Mouse (Mus musculus) C2C12 (cell line): Measurements from ENCODE around the gene Tmem30b. TPM values are rescaled to one million over a fixed set of nuclear protein-coding genes. Genes with fewer than 3 reads are reported as not detected.
A peak's percentile ranks its signal among the peaks of the same experiment; 100 is the strongest.

Source experiments
- H3K27me3 ChIP-seq: one replicate; pipeline ENCODE4 v1.6.1; 2011; ENCODE audit not compliant: control insufficient read depth, insufficient read depth, insufficient read length
- H3K36me3 ChIP-seq: one replicate; pipeline ENCODE4 v1.6.1; 2011; ENCODE audit not compliant: control insufficient read depth, insufficient read depth
- H3K4me3 ChIP-seq: one replicate; pipeline ENCODE4 v1.5.1; 2011; ENCODE audit warnings: mild to moderate bottlenecking, control low read depth; ENCODE audit not compliant: poor library complexity, insufficient read depth, severe bottlenecking
- H3K79me2 ChIP-seq: one replicate; pipeline ENCODE4 v1.6.1; 2011; ENCODE audit not compliant: control insufficient read depth, insufficient read depth
- H3K79me3 ChIP-seq: one replicate; pipeline ENCODE4 v1.6.1; 2011; ENCODE audit warnings: low read depth, control low read depth
- H3ac ChIP-seq: one replicate; pipeline ENCODE3; 2011; ENCODE audit warnings: low read depth; ENCODE audit not compliant: control insufficient read depth, insufficient read length
- CEBPB ChIP-seq: IDR thresholded peaks from one replicate; pipeline ENCODE4 v1.6.1; 2011; ENCODE audit warnings: low read depth, mild to moderate bottlenecking, control low read depth, moderate library complexity
- CTCF ChIP-seq: IDR thresholded peaks from one replicate; pipeline ENCODE4 v1.5.1; 2011; ENCODE audit not compliant: control insufficient read depth, insufficient read depth, insufficient read length
- FOSL1 ChIP-seq: IDR thresholded peaks from one replicate; pipeline ENCODE4 v1.8.0; 2011; ENCODE audit warnings: mild to moderate bottlenecking, low read length; ENCODE audit not compliant: poor library complexity, insufficient read depth, severe bottlenecking
- MAX ChIP-seq: IDR thresholded peaks from one replicate; pipeline ENCODE4 v1.6.1; 2011; ENCODE audit warnings: mild to moderate bottlenecking, control low read depth
- MYOD1 ChIP-seq: IDR thresholded peaks from one replicate; pipeline ENCODE4 v1.6.1; 2011; ENCODE audit warnings: low read depth; ENCODE audit not compliant: control insufficient read depth, insufficient read length
- MYOG ChIP-seq: IDR thresholded peaks from one replicate; pipeline ENCODE4 v1.6.1; 2011; ENCODE audit not compliant: control insufficient read depth, insufficient read length; ENCODE audit errors: extremely low read depth
- USF1 ChIP-seq: IDR thresholded peaks from one replicate; pipeline ENCODE4 v1.6.1; 2011; ENCODE audit warnings: low read depth, mild to moderate bottlenecking, control low read depth, moderate library complexity
- polyA plus RNA-seq: library from polyadenylated mRNA; unstranded; fragments of >200 nt; fragmentation: generic; extraction: Trizol; gene quantifications from one replicate; pipeline ENCODE4 v1.2.1, GENCODE M21; 2012; ENCODE audit warnings: missing spikeins

The Tmem30b gene
- polyA plus RNA-seq, 1 experiment, result not detected

GRCm38 (mm10) chr12:73587262-73587661, 41.1 kb upstream of the Tmem30b start:
- Histone ChIP-seq H3ac (no peak overlapping the region), H3K27me3 (peaks cover 39% of the 10 kb centered on the region)
- TF ChIP-seq FOSL1 (no peak), USF1 (no peak), CEBPB (no peak), MYOG (no peak), MYOD1 (no peak), CTCF (no peak)

GRCm38 (mm10) chr12:73585850-73586249, 39.7 kb upstream of the Tmem30b start:
- TF ChIP-seq CEBPB, result no peak
- no peak for TF ChIP-seq CTCF
- TF ChIP-seq MAX, result no peak
- no peak for TF ChIP-seq MYOD1
- no peak for TF ChIP-seq FOSL1
- no peak for TF ChIP-seq USF1
- TF ChIP-seq MYOG, result no peak
- Histone ChIP-seq H3K79me3 (no peaks in the 10 kb centered on the region), H3K27me3 (peaks cover 46% of the 10 kb centered on the region), H3K36me3 (no peaks in the 10 kb centered on the region), H3K4me3 (no peak overlapping the region), H3K79me2 (no peaks in the 10 kb centered on the region), H3ac (no peak overlapping the region)

More at GRCm38 (mm10) chr12:73587262-73587661, 41.1 kb upstream of the Tmem30b start:
- H3K4me3 ChIP-seq, result no peak overlapping the region
- H3K79me3 ChIP-seq, result no peaks in the 10 kb centered on the region
- no peaks in the 10 kb centered on the region for H3K79me2 ChIP-seq
- H3K36me3 ChIP-seq, result no peaks in the 10 kb centered on the region

- H3K36me3 ChIP-seq, result no peaks in the 10 kb centered on the region
- no peak overlapping the region for H3K4me3 ChIP-seq
These were observed 39.1 kb upstream of the Tmem30b start for GRCm38 (mm10) chr12:73585241-73585801.

GRCm38 (mm10) chr12:73584610-73585240, 38.5 kb upstream of the Tmem30b start, which contains the start of gene Prkch:
TSS of gene Prkch (plus strand) at chr12:73584796.
- no peaks in the 10 kb centered on the region for H3K79me2 ChIP-seq
- peak within 1 kb of the TSS; percentile 36 for H3ac ChIP-seq
- no peaks in the 10 kb centered on the region for H3K79me3 ChIP-seq
- H3K27me3 ChIP-seq, result peaks cover 53% of the 10 kb centered on the region
- H3K4me3 ChIP-seq, result no peak within 1 kb of the TSS
- TF ChIP-seq MYOD1 (no peak), CTCF (peak; percentile 8)
- H3K36me3 ChIP-seq, result no peaks in the 10 kb centered on the region

More at GRCm38 (mm10) chr12:73585241-73585801, 39.1 kb upstream of the Tmem30b start:
- no peaks in the 10 kb centered on the region for H3K79me3 ChIP-seq
- no peaks in the 10 kb centered on the region for H3K79me2 ChIP-seq
- TF ChIP-seq CTCF, result no peak
- TF ChIP-seq FOSL1, result no peak
- TF ChIP-seq MYOD1, result no peak
- no peak for TF ChIP-seq CEBPB
- TF ChIP-seq MYOG, result no peak
- no peak for TF ChIP-seq USF1
- no peak for TF ChIP-seq MAX
- H3K27me3 ChIP-seq, result peaks cover 47% of the 10 kb centered on the region
- H3ac ChIP-seq, result no peak overlapping the region

GRCm38 (mm10) chr12:73583813-73584609, 37.8 kb upstream of the Tmem30b start:
- no peaks in the 10 kb centered on the region for H3K79me2 ChIP-seq
- H3K79me3 ChIP-seq, result no peaks in the 10 kb centered on the region
- H3K27me3 ChIP-seq, result peaks cover 60% of the 10 kb centered on the region
- H3ac ChIP-seq, result no peak overlapping the region
- H3K36me3 ChIP-seq, result no peaks in the 10 kb centered on the region
- no peak overlapping the region for H3K4me3 ChIP-seq
- TF ChIP-seq CEBPB (no peak), FOSL1 (no peak), MAX (no peak), MYOG (no peak), CTCF (no peak), USF1 (no peak)

- H3K79me3 ChIP-seq, result no peaks in the 10 kb centered on the region
- H3K4me3 ChIP-seq, result no peak overlapping the region
- no peak overlapping the region for H3ac ChIP-seq
- no peaks in the 10 kb centered on the region for H3K36me3 ChIP-seq
- peaks cover 63% of the 10 kb centered on the region for H3K27me3 ChIP-seq
- no peaks in the 10 kb centered on the region for H3K79me2 ChIP-seq
- TF ChIP-seq MYOG, result no peak
- no peak for TF ChIP-seq CEBPB
- no peak for TF ChIP-seq FOSL1
- TF ChIP-seq USF1, result no peak
- no peak for TF ChIP-seq CTCF
- TF ChIP-seq MAX, result no peak
- TF ChIP-seq MYOD1, result no peak
These were observed 37.1 kb upstream of the Tmem30b start for GRCm38 (mm10) chr12:73583318-73583717.
